Mouse (Mus musculus): ENCODE measurements around the gene Ppp2r5c. TPM values are rescaled to one million over a fixed set of nuclear protein-coding genes. Genes with fewer than 3 reads are reported as not detected.
A peak's percentile ranks its signal among the peaks of the same experiment; 100 is the strongest.

The Ppp2r5c gene
- polyA plus RNA-seq, 1 experiment from 2014 or later, result 148 TPM

DNA sequence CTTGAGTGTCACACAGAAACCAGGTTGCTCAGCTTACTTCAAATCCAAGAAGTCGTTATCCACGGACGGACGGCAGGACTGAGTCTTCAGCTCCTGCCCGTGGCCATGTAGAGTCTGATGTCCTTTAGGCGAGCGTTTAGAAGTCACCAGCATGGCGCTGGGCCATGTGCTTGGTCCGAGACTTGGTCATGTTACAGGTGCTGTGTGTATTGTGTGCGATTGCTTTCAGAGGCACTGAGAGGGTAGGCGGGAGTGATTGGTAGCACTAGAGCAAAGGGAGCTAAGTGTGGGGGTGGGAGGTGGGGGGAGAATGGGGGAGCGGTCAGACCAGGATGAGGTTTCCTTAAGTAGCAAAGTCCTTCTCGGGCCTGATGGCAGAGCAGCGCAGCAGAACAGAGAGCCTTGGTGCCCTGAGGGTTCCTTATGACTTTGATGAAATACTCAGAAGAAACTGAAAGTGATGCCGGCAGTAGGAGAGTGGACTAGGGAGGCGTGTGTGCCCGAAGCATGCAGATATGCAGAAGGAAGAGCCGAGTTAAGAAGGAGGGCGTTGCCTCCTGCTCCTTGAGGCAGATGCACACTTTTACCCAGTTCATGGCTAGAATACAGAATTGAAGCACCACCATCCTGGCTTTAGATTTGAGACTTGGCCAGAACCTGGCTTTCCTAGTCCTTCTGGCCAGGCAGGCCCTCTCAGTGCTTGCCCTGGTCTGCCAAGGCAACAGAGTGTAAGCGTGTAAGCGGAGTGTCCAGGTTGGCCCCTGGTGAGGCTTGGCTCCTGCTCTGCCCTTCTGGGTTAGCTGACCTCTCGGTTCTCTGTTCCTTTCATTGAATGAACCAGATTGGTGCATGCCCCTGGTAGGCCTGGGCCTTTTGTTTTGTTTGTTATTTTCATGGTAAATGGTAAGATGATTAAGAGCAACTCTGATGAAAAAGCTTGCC lies 51.6 kb downstream of the Ppp2r5c start:
- Histone ChIP-seq H3K36me3 (ENCODE audit: control insufficient read depth, insufficient read depth, low read length) (no peaks in the 10 kb centered on the region), H3K4me2 (ENCODE audit: low read depth, low read length) (no peak overlapping the region), H3K27me3 (ENCODE audit: control insufficient read depth, insufficient read depth, low read length) (no peaks in the 10 kb centered on the region), H3K4me1 (ENCODE audit: control insufficient read depth, insufficient read depth, low read length) (peaks cover 16% of the 10 kb centered on the region; the same call in 1 of the 2 replicates), H3K4me3 (ENCODE audit: low read depth, low read length) (no peak overlapping the region), H3K9ac (replicated peaks; ENCODE audit: low read depth, low read length) (no peak overlapping the region), H3K27ac (ENCODE audit: low read depth, low read length) (no peak overlapping the region), H3K9me3 (ENCODE audit: control insufficient read depth, low read length) (no peaks in the 10 kb centered on the region)
- ATAC-seq (ENCODE audit: low read depth), result no peak
- WGBS, result 84% methylated on average over 22 of the region's 22 CpGs

DNA sequence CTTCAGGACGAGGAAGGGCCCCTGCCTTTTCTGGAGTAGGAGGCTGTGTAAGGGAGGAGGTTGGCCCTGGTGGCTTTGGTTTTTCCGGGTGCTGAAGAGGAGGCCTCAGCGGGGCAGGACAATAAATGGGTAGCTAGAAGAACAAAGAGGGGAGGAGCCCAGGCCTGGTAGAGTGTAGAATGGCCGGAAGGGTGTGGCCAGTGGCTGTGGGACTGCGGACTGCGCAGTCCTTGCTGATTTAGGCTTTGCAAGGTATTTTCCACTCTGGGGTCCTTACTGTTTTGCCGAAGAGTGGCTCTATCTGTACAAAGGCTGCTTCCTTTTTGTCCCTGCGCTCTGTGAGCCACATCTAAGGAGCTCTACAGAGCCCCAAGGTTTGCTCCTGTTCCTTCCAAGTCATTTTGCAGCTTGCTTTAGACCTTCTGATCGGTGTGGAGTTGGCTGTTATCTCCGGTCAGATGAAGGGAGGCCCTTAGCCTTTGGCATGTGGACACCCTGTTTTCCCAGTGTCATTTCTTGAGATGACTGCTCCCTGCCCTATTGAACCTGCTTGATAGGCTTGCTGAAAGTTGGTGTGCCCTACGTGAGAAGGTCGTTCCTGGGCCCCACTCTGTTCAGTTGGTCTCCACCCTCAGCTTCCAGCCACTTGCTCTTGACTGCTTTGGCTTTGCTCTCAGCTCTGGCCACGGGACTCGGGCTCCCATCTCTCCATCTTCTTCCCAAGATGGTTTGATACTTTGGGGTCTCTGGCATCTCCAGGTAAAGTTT lies 52.5 kb downstream of the Ppp2r5c start:
- Histone ChIP-seq H3K27ac (ENCODE audit: low read depth, low read length) (no peak overlapping the region), H3K9me3 (ENCODE audit: control insufficient read depth, low read length) (no peaks in the 10 kb centered on the region), H3K4me3 (ENCODE audit: low read depth, low read length) (no peak overlapping the region), H3K4me1 (ENCODE audit: control insufficient read depth, insufficient read depth, low read length) (peaks cover 19% of the 10 kb centered on the region; the same call in 1 of the 2 replicates), H3K9ac (replicated peaks; ENCODE audit: low read depth, low read length) (no peak overlapping the region), H3K27me3 (ENCODE audit: control insufficient read depth, insufficient read depth, low read length) (no peaks in the 10 kb centered on the region), H3K4me2 (ENCODE audit: low read depth, low read length) (no peak overlapping the region), H3K36me3 (ENCODE audit: control insufficient read depth, insufficient read depth, low read length) (no peaks in the 10 kb centered on the region)
- no peak for ATAC-seq (ENCODE audit: low read depth)
- WGBS, result 63% methylated on average over 14 of the region's 14 CpGs

- Histone ChIP-seq H3K9ac (replicated peaks; ENCODE audit: low read depth, low read length) (no peak overlapping the region), H3K36me3 (ENCODE audit: control insufficient read depth, insufficient read depth, low read length) (no peaks in the 10 kb centered on the region), H3K4me1 (ENCODE audit: control insufficient read depth, insufficient read depth, low read length) (peaks cover 19% of the 10 kb centered on the region; the same call in 1 of the 2 replicates), H3K27ac (ENCODE audit: low read depth, low read length) (no peak overlapping the region), H3K4me3 (ENCODE audit: low read depth, low read length) (no peak overlapping the region), H3K4me2 (ENCODE audit: low read depth, low read length) (no peak overlapping the region), H3K27me3 (ENCODE audit: control insufficient read depth, insufficient read depth, low read length) (no peaks in the 10 kb centered on the region), H3K9me3 (ENCODE audit: control insufficient read depth, low read length) (no peaks in the 10 kb centered on the region)
- no peak for ATAC-seq (ENCODE audit: low read depth)
- 96% methylated on average over 8 of the region's 8 CpGs for WGBS
Measured at GRCm38 (mm10) chr12:110500095-110500494, 53.2 kb downstream of the Ppp2r5c start.

- Histone ChIP-seq H3K36me3 (ENCODE audit: control insufficient read depth, insufficient read depth, low read length) (no peaks in the 10 kb centered on the region), H3K4me3 (ENCODE audit: low read depth, low read length) (no peak overlapping the region), H3K27ac (ENCODE audit: low read depth, low read length) (no peak overlapping the region), H3K9ac (replicated peaks; ENCODE audit: low read depth, low read length) (no peak overlapping the region), H3K27me3 (ENCODE audit: control insufficient read depth, insufficient read depth, low read length) (no peaks in the 10 kb centered on the region), H3K4me1 (ENCODE audit: control insufficient read depth, insufficient read depth, low read length) (peaks cover 16% of the 10 kb centered on the region; the same call in 1 of the 2 replicates), H3K9me3 (ENCODE audit: control insufficient read depth, low read length) (no peaks in the 10 kb centered on the region), H3K4me2 (ENCODE audit: low read depth, low read length) (no peak overlapping the region)
- ATAC-seq (ENCODE audit: low read depth), result no peak
- 72% methylated on average over 8 of the region's 8 CpGs for WGBS
Measured at GRCm38 (mm10) chr12:110503406-110504144, 56.7 kb downstream of the Ppp2r5c start.

DNA sequence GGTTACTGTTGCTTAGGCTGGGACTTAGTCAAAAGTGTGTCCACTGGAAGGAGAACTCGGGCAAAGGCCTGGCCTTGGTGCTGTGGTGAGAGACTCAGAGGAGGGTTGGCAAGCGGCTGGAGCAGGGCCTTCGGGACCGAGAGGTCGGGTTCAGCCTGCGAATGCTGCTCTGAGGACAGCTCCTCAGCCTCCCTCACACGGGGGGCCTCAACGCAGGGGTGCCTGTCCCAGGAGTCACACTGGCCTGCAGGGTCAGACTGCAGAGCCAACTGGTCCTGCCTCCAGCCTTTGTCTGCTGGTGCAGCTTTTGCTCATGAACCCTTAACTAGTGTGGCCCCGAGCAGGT lies 57.2 kb downstream of the Ppp2r5c start:
- Histone ChIP-seq H3K4me2 (ENCODE audit: low read depth, low read length) (no peak overlapping the region), H3K27ac (ENCODE audit: low read depth, low read length) (no peak overlapping the region), H3K27me3 (ENCODE audit: control insufficient read depth, insufficient read depth, low read length) (no peaks in the 10 kb centered on the region), H3K4me3 (ENCODE audit: low read depth, low read length) (no peak overlapping the region), H3K9me3 (ENCODE audit: control insufficient read depth, low read length) (no peaks in the 10 kb centered on the region), H3K36me3 (ENCODE audit: control insufficient read depth, insufficient read depth, low read length) (no peaks in the 10 kb centered on the region), H3K9ac (replicated peaks; ENCODE audit: low read depth, low read length) (no peak overlapping the region), H3K4me1 (ENCODE audit: control insufficient read depth, insufficient read depth, low read length) (peaks cover 17% of the 10 kb centered on the region; the same call in 1 of the 2 replicates)
- ATAC-seq (ENCODE audit: low read depth), result no peak
- WGBS, result 80% methylated on average over 9 of the region's 9 CpGs

DNA sequence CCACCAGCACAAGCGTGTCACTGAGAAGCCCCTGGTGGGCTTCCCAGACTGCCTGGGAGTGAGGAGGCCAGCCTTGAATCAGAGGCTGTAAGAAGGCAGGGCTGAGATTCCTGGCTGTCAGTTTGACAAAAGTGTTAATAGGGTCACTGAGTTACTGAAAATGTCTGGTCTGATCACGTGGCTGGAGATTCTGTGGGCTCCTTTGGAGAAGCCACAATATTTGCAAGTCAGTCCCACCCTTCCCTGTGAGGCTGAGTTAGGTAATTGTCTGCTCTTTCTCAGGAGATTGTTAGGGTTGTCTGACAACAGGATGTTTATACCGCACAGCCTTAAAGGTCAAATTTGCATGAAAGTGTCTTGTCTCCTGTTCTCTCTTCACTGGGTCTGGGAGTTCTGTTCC lies 57.9 kb downstream of the Ppp2r5c start:
- Histone ChIP-seq H3K4me1 (ENCODE audit: control insufficient read depth, insufficient read depth, low read length) (peaks cover 20% of the 10 kb centered on the region; the same call in 1 of the 2 replicates), H3K36me3 (ENCODE audit: control insufficient read depth, insufficient read depth, low read length) (no peaks in the 10 kb centered on the region), H3K9me3 (ENCODE audit: control insufficient read depth, low read length) (no peaks in the 10 kb centered on the region), H3K27ac (ENCODE audit: low read depth, low read length) (no peak overlapping the region), H3K27me3 (ENCODE audit: control insufficient read depth, insufficient read depth, low read length) (no peaks in the 10 kb centered on the region), H3K4me2 (ENCODE audit: low read depth, low read length) (no peak overlapping the region), H3K4me3 (ENCODE audit: low read depth, low read length) (no peak overlapping the region), H3K9ac (replicated peaks; ENCODE audit: low read depth, low read length) (no peak overlapping the region)
- ATAC-seq (ENCODE audit: low read depth), result no peak
- WGBS, result 35% methylated on average over 3 of the region's 3 CpGs

GRCm38 (mm10) chr12:110506046-110506445 lies 59.1 kb downstream of the Ppp2r5c start:
- Histone ChIP-seq H3K36me3 (ENCODE audit: control insufficient read depth, insufficient read depth, low read length) (no peaks in the 10 kb centered on the region), H3K4me2 (ENCODE audit: low read depth, low read length) (no peak overlapping the region), H3K9ac (replicated peaks; ENCODE audit: low read depth, low read length) (no peak overlapping the region), H3K4me1 (ENCODE audit: control insufficient read depth, insufficient read depth, low read length) (peaks cover 23% of the 10 kb centered on the region; the same call in 1 of the 2 replicates), H3K27me3 (ENCODE audit: control insufficient read depth, insufficient read depth, low read length) (no peaks in the 10 kb centered on the region), H3K4me3 (ENCODE audit: low read depth, low read length) (no peak overlapping the region), H3K27ac (ENCODE audit: low read depth, low read length) (no peak overlapping the region), H3K9me3 (ENCODE audit: control insufficient read depth, low read length) (no peaks in the 10 kb centered on the region)
- WGBS, result 79% methylated on average over 5 of the region's 5 CpGs
- ATAC-seq (ENCODE audit: low read depth), result no peak

DNA sequence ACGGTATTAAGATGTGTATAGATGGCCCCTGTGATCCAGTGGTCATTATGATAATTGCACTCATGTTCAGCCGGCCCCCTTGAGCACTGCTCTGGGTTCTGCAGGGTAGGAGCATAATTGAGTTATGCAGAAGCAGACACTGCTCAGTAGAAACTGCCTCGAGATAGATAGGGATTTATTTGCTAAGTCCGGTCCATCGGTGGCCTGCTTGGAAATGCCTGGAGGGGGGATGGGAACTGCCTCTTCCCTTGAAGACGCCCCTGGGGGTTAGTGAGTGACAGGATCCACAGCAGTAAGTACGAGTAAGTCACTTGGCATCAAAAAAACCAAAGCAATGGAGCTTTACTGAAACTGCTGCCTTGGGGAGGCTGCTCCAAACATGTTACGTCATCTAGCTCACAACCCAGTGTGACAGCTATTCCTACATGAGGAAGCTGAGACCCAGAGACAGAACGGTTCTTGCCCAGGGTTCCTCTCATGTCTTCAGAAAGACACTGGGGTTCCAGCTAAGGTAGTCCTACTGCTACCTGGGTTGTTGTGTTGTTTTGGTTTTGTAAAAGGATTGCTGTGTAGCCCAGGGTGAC lies 60.9 kb downstream of the Ppp2r5c start:
- Histone ChIP-seq H3K9me3 (ENCODE audit: control insufficient read depth, low read length) (no peaks in the 10 kb centered on the region), H3K4me3 (ENCODE audit: low read depth, low read length) (no peak overlapping the region), H3K4me2 (ENCODE audit: low read depth, low read length) (no peak overlapping the region), H3K27ac (ENCODE audit: low read depth, low read length) (peak overlapping the region; percentile 5; the same call in 1 of the 2 replicates), H3K36me3 (ENCODE audit: control insufficient read depth, insufficient read depth, low read length) (no peaks in the 10 kb centered on the region), H3K4me1 (ENCODE audit: control insufficient read depth, insufficient read depth, low read length) (peaks cover 23% of the 10 kb centered on the region; the same call in 1 of the 2 replicates), H3K27me3 (ENCODE audit: control insufficient read depth, insufficient read depth, low read length) (no peaks in the 10 kb centered on the region), H3K9ac (replicated peaks; ENCODE audit: low read depth, low read length) (no peak overlapping the region)
- no peak for ATAC-seq (ENCODE audit: low read depth)
- WGBS, result 50% methylated on average over 9 of the region's 9 CpGs
